Mouse (Mus musculus) hematopoietic stem cell, adult 5-6 weeks (primary cell): ENCODE results near the gene Map3k13. TPM values are rescaled to one million over a fixed set of nuclear protein-coding genes. Genes with fewer than 3 reads are reported as not detected.
"Not testable (repeated sequence)": the region's sequence is repeated elsewhere in the genome, so short reads cannot be mapped to it uniquely, and the experiment has no call there.

Experiments used
- ATAC-seq, 2 experiments: fragments of 125-278 bp in 1 of 2; replicated peaks in 1 of 2; 2 replicates each; pipeline ENCODE4 v1.8.0; 2016 to 2017; ENCODE audit warnings: inconsistent platforms in 2 of 2, mild to moderate bottlenecking in 2 of 2, moderate number of reproducible peaks in 2 of 2, low read depth in 1 of 2, moderate TSS enrichment in 1 of 2; ENCODE audit not compliant: low FRiP score in 2 of 2, poor library complexity in 2 of 2, severe bottlenecking in 2 of 2, insufficient read depth in 1 of 2, low TSS enrichment in 1 of 2
- total RNA-seq: library from RNA; stranded (forward); fragments of 172-1452, 232-1000 nt; gene quantifications from 2 replicates; pipeline ENCODE4 v1.2.3, GENCODE M21; 2017

Map3k13 gene
- total RNA-seq: not detected in 2 replicates

DNA sequence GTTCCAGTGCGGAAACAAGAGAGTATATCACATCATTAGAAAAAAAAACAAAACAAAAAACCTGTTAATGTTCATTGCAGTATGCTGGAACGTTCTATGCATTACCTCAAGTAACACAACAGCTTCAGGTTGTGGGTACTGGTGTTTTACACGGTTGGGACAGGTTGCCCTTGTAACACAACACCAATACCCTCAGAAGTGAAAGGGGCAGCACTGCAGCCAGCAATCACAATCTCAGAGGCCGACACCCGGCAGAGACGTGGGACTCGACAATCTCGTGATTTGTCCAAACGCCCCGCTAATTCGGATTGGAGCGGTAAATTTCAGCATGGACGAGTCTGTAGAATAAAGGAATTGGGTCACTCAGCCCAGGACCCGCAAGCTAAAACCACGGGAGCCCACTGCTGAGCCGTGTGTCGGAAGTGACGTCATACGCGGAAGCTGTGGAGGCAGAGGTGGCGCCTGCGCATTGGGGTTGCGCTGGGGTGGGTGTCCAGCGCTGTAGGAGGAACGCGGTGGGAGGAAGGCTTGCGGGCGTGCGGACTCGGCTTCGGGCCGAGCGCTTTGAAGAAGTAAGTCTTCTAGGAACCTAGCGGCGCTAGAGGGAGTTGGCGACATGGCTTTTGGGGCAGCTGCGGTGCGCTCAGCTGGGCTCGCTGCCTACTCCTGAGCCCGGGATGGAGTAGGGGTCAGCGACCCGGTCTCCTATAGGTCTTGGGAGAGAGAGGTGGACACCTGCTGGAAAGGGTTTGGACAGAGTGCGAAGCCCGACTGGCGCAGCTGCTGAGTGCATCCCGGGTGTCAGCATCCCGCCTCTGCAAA is at the start of gene Map3k13:
Map3k13 (plus strand) TSS at position 472 of the 822 bp plus-strand sequence.
- ATAC-seq: peak; percentile 98

DNA sequence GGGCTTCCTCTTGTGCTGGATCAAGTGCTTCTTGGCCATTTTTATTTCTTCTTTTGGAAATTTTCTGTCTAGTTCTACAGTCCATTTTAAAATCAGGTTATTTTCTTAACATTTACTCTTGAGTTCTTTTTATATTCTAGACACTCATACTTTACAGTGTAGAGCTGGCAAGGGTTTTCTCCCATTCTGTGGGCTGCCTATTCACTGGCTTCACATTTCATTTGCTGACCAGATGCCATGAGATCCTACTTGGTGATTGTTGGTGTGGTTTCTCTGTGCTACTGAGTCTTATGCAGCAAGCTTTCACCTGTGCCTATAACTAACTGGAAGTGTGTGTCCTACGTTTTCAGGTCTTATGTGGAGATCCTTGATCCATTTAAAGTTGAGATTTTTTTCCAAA is 35.7 kb upstream of the Map3k13 start:
- ATAC-seq: no peak

DNA sequence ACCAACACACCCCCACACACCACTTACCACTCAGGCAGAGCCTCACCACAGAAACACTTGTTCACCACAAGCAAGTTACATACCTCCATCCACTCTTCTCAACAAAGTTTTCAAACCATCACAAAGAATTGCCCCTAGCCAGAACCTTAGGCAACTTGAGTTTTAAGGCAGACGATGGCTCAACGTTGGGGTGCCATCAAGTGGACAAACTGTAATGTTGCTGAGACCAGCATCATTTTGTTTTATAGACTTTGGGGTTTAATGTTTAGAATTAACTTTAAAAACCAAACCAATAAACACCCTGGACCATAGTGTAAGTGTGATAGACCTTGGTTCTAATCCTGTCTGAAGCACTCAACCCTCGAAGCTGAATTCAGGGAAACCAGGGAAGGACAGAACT is 25.9 kb upstream of the Map3k13 start:
- ATAC-seq: no peak

DNA sequence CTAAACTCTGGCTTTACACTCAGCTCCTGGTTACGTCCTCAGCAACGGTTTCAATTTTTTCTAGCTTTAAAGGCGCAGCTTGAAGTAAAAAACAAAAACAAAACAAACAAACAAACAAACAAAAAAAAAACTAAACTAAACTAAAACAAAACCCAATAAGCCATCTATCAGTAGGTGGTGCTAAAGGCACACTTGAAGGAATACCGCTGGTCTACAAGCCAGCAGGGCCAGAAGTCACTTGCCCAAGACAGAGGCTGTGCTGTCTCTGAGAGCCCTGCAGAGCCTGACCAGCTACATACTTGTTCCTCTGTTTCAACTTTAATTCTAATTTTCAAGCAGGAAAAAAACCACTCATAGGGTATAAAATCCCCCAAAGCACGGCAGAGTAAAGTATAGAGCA is 24.5 kb upstream of the Map3k13 start:
- ATAC-seq: no peak

DNA sequence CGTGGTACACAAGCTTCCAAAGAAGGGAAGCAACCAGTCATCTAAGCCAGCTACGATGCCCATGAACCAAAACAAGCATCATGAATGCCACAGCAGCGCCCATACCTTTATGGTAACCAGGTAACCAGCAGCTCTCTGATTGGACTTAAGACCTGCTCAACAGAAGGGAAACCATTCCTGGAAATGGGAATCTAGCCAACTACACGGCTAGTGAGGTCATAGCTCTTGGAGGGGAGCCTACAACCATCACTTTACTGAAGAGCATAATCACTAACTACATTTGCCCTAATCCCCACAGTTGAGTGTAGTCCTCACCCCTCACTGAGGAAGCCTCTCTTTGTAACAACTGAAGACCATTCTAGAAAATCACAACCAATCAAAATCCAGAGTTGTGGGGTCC is 19.4 kb upstream of the Map3k13 start:
- ATAC-seq: no peak

DNA sequence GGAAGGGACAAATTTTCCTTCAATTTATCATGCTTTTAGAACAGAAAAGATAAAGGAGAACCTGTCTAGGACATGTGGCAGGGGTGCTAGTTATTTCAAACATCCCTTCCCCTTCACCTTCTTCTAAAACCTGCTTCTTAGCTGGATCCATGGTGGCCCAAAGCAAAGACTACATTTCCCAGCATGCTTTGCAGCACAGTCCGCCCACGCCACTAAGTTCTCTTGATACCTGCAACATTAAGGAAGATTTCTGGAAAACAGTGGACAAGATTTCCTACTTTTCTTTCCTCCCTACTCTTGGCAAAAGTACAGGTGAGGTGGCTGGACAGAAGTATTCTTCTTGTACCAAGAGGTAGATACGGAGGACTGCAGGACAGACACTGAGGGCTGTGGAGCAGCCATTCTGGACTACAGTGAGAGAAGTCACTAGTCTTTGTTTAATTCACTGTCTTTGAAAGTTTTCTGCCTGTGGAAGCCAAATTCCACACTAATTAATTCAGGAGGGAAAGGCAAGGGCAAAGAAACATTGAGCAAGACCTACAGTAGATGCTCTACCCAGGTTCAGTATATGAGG is 15.8 kb upstream of the Map3k13 start:
- no peak for ATAC-seq

DNA sequence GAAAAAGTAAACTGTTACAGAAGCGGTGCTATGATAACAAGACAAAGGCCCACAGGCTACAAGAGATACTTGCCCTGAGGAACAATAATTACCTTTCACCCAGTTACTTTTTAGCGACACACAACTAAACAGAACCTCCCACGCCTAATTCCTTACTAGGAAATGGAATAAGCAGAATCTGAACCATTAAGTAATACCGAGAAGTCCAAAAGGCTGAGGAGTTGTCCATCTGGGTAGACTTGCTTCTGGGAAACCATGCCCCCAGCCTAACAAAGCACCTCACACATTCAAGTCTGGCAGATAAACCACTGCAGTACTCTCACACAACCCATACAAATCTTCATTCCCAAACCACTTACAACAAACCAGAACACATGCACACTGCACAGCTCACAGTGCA is 15.0 kb upstream of the Map3k13 start:
- ATAC-seq: no peak

DNA sequence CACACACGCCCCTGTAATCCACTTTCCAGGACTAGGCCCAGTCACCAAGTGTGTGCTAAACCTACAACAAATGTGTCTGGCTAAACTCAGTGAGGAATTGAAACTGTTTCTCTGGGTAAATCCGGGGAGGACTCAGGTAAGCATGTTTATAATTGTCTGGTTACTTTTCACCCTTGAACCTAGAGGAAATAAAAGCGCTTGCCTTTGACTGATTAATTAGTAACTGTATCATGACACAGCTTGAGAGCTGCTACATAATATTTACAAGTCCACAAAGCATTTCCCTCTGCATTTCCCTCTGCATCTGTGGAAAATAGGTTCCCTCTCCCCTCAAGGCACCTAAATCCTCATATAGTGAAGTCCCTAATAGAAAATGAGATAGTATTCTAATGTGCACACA is 12.9 kb upstream of the Map3k13 start:
- ATAC-seq: no peak

DNA sequence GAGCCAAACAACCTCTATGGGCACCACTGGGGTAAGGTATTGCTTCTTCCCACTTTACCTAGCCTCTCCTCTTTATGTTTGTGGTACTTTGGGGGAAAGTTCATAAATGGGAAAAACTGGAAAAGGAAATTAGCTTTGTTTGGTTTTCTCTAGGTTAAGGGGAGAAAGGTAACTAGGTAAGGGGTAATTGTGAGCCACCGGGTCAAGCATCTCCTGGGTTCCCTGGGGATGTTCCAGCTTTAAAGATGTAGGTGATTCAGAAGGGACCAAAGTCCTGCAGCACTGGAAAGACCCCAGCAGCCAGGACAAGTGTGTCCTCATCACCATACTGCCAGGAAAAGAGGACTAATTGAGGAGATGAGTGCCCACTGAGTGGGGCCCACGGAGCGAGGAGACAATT is 12.3 kb upstream of the Map3k13 start:
- ATAC-seq: no peak

DNA sequence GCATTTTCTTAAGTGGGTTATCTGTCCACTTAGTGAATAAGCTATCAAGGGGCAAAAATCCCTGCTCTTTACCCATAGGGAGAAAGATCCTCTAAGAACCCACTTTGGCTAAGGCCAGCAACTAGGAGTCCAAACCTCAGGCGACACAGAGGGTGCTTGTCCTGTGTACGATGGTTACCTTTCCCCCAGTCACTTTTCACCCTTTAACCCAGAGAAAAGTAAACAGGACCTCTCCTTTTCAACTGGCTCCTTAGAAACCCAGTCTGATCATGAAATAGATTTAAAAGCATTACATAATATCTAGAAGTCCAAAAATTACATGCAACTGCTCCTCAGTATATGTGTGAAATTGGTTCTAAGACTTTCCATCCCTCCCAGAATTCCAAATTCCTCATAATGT is 11.3 kb upstream of the Map3k13 start:
- no peak for ATAC-seq

DNA sequence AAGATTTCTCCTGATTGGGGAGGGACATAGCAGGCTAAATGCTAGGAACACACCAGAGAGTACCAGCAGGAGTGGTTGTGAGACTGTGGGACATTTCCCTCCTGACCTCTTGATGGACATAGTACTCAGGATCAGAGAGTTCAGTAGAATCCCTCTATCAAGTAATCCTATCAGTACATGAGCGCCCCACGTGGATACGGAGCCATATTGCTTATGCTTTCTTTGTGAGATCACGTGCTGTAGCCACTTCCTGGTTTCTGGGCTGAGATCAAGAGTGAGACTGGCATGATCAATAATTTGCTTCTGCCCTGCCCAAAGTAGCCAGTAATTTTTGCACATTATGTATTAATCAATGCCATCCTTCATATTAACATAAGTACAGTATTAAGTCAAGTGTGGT is 9.1 kb upstream of the Map3k13 start:
- no peak for ATAC-seq

DNA sequence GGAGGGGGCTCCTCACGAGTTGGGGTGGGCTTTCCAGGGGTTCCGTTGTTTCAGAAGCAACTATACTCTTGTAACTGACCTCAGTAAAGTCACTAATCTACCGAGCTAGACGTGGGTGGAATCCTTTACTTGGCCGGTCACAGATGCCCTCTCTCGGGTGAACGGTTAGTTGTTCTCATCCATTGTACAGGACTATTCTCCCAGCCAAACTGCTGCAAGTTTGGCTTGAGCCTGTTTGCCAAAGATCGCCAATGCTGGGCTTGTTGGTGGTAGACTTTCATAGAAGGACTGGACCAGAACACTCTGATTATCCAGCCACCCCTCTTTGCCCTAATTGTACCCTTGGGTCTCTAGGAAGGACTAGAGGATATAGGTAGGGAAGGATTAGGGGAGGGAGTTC is 7.8 kb upstream of the Map3k13 start:
- ATAC-seq: no peak

DNA sequence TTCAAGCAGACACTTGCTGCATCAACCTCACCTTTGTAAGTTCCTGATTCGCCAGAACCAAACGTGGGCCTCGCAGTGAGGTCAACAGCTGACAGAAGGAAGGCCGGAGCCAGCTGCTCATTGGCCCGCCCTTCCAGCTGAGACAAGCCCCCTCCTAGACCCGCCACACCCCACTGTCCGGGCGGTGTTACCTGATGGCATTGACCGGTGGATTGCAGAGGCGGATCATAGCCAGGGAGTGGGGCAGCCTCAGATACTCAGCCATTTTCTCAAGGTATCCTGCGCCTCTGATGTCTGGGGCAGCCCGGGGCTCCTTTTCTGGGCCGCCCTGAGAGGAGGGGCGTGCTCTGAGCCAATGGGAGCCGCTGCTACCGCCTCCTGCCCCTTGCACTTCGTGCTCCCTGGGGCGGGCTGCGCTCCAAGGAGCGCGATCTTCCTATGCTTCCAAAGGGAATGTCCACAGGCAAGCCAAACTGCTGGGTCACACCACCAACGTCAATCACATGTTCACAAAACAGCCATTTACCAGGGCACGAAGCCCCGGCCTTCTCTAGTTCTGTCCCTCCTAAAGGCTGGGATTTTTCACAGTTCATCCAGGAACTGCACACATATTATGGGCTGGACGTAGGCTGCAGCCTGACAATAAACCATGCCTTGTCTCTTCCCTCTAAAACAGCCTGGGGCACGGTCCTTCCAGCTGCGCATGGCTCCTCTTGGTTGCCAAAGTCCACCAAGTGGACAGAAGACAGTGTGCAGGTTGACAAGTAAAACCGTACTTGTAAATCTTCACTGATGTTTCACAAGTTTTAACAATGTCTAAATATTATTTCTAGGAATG is 6.4 kb upstream of the Map3k13 start, which contains the start of gene Ehhadh:
Ehhadh (minus strand) TSS at position 292 of the 838 bp plus-strand sequence.
- ATAC-seq: peak; percentile 90 to 91

DNA sequence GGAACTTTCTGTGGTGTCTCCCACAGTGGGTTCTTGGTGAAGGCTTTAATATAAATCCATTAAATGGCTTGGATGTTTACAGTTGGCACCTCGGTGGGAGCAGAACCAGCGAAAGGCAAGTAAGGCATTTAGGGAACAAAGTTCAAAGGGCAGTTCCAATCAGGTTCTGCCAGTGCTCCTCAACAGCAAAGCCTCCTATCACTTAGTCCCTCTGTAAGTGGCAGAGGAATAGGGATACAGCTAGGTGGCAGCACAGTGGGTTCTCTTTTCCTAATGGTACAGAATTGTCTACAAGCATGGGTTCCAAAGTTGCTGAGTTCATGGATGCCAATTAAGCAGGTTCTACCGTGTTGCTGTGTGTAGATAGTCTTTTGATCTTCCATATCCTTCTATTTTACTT is 5.6 kb upstream of the Map3k13 start:
- no peak for ATAC-seq

DNA sequence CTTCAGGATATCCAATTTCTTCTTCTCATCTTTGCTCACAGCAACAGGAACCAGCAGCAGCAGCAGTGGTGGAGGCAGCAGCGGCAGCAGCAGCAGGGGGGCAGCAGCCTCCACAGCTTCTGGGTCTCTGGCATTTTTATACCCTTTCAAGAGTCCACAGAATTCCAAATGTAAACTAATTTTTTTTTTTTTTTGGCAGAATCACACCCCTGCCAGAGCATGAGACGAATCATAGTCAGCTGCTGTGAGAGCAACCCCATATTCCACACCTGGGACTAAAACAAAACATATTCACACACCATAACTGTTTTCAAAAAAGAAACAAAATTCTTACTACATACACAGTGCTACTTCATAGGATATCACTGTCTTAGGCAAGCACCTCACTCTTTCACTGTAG is 5.0 kb upstream of the Map3k13 start:
- ATAC-seq: no peak

DNA sequence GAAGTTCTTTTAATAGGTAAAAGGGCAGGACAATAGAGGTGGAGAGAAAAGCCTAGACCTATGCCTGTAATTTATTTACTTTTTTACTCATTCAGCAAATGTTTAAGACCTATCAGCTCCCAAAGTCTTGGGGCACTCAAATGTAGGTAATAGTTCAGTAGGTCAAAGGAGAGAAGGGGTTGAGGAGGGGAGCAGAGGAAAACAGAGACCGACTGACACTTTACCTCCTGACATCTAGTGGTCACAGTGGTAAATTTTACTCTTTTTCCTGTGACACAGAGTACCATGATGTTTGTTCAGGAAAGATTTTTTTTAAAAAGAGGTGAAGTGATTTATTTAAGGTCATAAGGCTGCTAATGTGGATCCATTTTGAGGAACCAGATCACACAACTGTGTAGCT is 3.7 kb upstream of the Map3k13 start:
- no peak for ATAC-seq

DNA sequence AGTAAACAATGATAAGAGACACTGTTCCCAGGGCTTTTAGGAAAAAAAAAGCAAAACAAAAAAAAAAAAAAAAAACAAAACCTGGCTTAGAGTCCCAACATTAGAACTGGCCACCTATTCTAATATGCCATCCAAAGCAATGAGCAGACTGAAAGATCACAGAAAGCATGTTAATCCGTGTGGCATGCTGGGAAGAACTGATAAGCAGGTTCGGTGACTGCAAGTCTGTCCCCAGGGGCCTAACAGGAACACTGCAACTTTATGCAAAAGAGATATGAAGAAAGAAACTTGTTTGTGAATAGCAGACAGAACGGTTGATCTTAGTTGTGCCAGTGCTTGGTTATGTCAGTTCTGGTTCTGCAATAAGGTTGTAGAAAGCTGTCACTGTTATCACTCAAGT is 2.4 kb upstream of the Map3k13 start:
- ATAC-seq: no peak

DNA sequence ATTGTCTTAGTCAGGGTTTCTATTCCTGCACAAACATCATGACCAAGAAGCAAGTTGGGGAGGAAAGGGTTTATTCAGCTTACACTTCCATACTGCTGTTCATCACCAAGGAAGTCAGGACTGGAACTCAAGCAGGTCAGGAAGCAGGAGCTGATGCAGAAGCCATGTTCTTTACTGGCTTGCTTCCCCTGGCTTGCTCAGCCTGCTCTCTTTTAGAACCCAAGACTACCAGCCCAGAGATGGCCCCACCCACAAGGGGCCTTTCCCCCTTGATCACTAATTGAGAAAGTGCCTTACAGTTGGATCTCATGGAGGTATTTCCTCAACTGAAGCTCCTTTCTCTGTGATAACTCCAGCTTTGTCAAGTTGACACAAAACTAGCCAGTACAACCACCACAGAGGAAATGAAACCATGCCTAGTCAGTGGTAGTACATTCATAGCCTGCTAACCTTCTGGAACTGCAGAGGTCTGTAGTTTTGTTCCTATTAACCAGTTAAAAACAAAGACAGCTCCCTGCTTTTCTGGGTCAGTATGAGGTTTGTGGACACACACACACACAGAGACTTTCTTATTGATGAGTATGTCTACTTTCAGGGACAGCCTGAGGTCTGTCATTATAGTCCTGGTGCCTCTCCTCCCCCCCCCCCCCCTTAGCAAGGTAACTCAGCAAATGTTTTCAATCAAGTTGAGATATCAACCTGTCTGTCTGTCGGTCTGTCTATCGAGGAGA is 901 bp upstream of the Map3k13 start:
- not testable (repeated sequence) for ATAC-seq
